Comparison of ENCODE assay signal across 8 mouse cellular contexts in the genomic region with DNA sequence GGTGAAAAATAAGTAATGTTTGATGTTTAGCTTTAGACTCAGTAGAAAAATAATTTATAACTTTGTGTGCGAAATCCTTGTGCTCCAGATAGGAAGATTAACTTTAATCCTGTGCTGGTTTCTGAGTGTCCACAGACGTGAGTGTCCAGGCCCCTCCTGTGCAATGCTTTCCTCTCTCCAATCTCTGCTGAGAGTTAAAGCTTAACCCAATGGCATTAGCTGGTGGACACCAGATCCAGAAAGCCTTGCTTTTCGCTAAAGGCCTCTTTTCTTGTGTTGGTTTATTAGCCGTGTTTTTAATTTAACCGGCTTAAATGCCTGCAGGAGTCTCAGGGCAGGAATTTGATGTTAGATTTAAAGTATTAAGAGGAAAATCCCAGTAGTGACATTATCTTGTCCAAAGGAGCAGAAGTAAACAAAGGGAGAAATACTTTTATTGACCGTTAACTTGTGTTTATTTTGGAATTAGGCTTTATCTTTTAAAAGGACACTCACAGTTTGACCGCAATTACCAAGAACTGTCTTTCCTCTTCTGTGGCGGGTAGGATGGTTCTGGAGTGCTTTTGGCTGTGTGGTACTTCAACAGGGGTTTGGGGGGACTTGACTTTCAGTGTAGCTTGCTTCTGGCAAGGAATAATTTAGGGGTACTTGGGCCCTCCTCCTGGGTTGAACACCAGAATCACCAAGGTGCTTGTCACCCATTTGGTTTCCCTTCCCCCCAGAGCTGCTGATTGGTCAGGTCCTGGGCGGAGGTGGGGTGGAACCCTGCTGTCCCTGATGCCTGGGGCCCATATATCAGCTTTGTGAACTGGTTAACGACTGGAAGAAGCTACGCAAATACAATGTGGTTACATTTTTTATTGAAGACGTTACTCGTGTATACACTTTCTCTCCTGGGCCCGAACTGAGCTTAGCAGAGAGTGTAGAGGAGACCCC.
DNase-seq lines count a peak whose midpoint lies in the region; ATAC-seq and TF ChIP-seq lines count a peak whose summit lies in the region.

No protein-coding gene starts in this region.

- H3K4me2 ChIP-seq in lung, embryonic 16.5 days (ENCODE audit: low read depth, low read length) = peak overlapping the region; percentile 88
- peak overlapping the region; percentile 82 for H3K4me2 ChIP-seq in intestine, embryonic 15.5 days (replicated peaks)
- peak overlapping the region; percentile 49 for H3K4me2 ChIP-seq in midbrain, embryonic 15.5 days

- H3K9me3 ChIP-seq in lung, embryonic 16.5 days (ENCODE audit: control insufficient read depth, low read length) = no peaks in the 10 kb centered on the region
- no peaks in the 10 kb centered on the region for H3K9me3 ChIP-seq in intestine, embryonic 15.5 days
- no peaks in the 10 kb centered on the region for H3K9me3 ChIP-seq in midbrain, embryonic 15.5 days

- H3K9ac ChIP-seq in lung, embryonic 16.5 days (ENCODE audit: low read length) = peak overlapping the region; percentile 64
- peak overlapping the region; percentile 39; the same call in 1 of the 2 replicates for H3K9ac ChIP-seq in intestine, embryonic 15.5 days
- no peak overlapping the region for H3K9ac ChIP-seq in midbrain, embryonic 15.5 days

- no peak for TF ChIP-seq CTCF in embryonic fibroblast, embryonic 13.5 days (IDR thresholded peaks at IDR 0.05; ENCODE audit: borderline replicate concordance, insufficient read depth, low read length)

- peak overlapping the region; percentile 90 for H3K27ac ChIP-seq in lung, embryonic 16.5 days (ENCODE audit: low read length)
- H3K27ac ChIP-seq in embryonic fibroblast, embryonic 13.5 days (ENCODE audit: insufficient read depth, low read length) = peak overlapping the region; percentile 49
- H3K27ac ChIP-seq in intestine, embryonic 15.5 days = peak overlapping the region; percentile 9
- H3K27ac ChIP-seq in midbrain, embryonic 15.5 days = no peak overlapping the region

- intact Hi-C loops in gastrocnemius, postnatal 14 days (cut with DNase I; ENCODE audit: low total_unique reads) = no loop called here

- WGBS in lung, embryonic 16.5 days = 48% methylated on average over 14 of the region's 14 CpGs
- 38% methylated on average over 14 of the region's 14 CpGs for WGBS in intestine, embryonic 15.5 days
- 43% methylated on average over 14 of the region's 14 CpGs for WGBS in midbrain, embryonic 15.5 days

- no peak for TF ChIP-seq POLR2A in embryonic fibroblast, embryonic 13.5 days (IDR thresholded peaks at IDR 0.05; ENCODE audit: low read depth, low read length)

- peak; percentile 21 for ATAC-seq in lung, embryonic 16.5 days (ENCODE audit: low read depth)
- peak; percentile 71 for ATAC-seq in intestine, embryonic 15.5 days
- ATAC-seq in midbrain, embryonic 15.5 days (replicated peaks) = no peak

- peaks cover 27% of the 10 kb centered on the region for H3K4me1 ChIP-seq in lung, embryonic 16.5 days (replicated peaks; ENCODE audit: control insufficient read depth, insufficient read depth, low read length)
- peaks cover 27% of the 10 kb centered on the region for H3K4me1 ChIP-seq in embryonic fibroblast, embryonic 13.5 days (ENCODE audit: control insufficient read depth, insufficient read depth, low read length)
- H3K4me1 ChIP-seq in intestine, embryonic 15.5 days (replicated peaks) = peaks cover 15% of the 10 kb centered on the region; the same call in 1 of the 2 replicates
- H3K4me1 ChIP-seq in midbrain, embryonic 15.5 days = peaks cover 15% of the 10 kb centered on the region

- no peaks in the 10 kb centered on the region for H3K27me3 ChIP-seq in lung, embryonic 16.5 days (ENCODE audit: control insufficient read depth, insufficient read depth, low read depth, low read length)
- H3K27me3 ChIP-seq in intestine, embryonic 15.5 days (replicated peaks) = no peaks in the 10 kb centered on the region
- H3K27me3 ChIP-seq in midbrain, embryonic 15.5 days (replicated peaks) = peaks cover 16% of the 10 kb centered on the region

- no peaks in the 10 kb centered on the region for H3K36me3 ChIP-seq in lung, embryonic 16.5 days (ENCODE audit: control insufficient read depth, insufficient read depth, low read length)
- H3K36me3 ChIP-seq in intestine, embryonic 15.5 days = no peaks in the 10 kb centered on the region
- no peaks in the 10 kb centered on the region for H3K36me3 ChIP-seq in midbrain, embryonic 15.5 days (replicated peaks)

- H3K4me3 ChIP-seq in lung, embryonic 16.5 days (ENCODE audit: low read length) = peak overlapping the region; percentile 52
- H3K4me3 ChIP-seq in embryonic fibroblast, embryonic 13.5 days (ENCODE audit: insufficient read depth, low read length) = peak overlapping the region; percentile 1
- peak overlapping the region; percentile 35 for H3K4me3 ChIP-seq in intestine, embryonic 15.5 days (replicated peaks)
- H3K4me3 ChIP-seq in midbrain, embryonic 15.5 days = peak overlapping the region; percentile 28

- no peak for DNase-seq in lung, postnatal 14 days
- no peak for DNase-seq in urinary bladder, adult 18-20 months (ENCODE audit: low spot score in 2 of 2)
- no peak for DNase-seq in right cerebral cortex, adult 2 months (ENCODE audit: low spot score in 2 of 2)
- DNase-seq in gastrocnemius, postnatal 14 days = no peak

Comparison
In these comparisons a context has a peak if more than half of its experiments do, and no peak if none do; other contexts are left out.
1. H3K4me3 ChIP-seq: peak in every context shown above with its lines; median percentile 52 in lung, embryonic 16.5 days; 35 in intestine, embryonic 15.5 days; 28 in midbrain, embryonic 15.5 days; 1 in embryonic fibroblast, embryonic 13.5 days.